Mouse (Mus musculus): ENCODE results near the gene Gnmt.

- no peak for TF ChIP-seq CTCF (IDR thresholded peaks at IDR 0.05; ENCODE audit: extremely low read depth, insufficient read depth, low read length)
- no peak for TF ChIP-seq POLR2A (IDR thresholded peaks at IDR 0.05; ENCODE audit: extremely low read depth, insufficient read depth, low read length)
These were observed 22.4 kb downstream of the Gnmt start for GRCm38 (mm10) chr17:46706375-46707089.
